In the genomic region with DNA sequence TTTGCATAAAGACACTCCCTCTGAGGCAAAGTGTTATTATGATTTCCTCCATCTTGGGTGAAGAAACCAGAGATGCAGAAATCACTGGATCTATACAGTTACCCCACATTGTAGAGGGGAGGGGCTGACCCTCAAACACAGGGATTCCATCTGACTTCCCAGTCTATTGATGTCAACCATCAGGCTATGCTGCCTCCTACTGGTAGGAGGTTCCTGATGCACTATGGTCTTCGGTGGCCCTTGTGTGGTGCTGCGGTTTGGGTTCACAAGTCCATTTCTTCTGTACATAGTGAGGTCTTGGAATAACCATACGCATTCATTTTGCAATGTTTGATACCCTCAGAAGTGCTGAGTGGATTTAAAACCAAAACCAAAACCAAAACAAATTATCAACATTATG, we compare ENCODE assay signal across 11 mouse cellular contexts.
A peak's percentile ranks its signal among the peaks of the same experiment; 100 is the strongest.
DNase-seq lines count a peak whose midpoint lies in the region; ATAC-seq and TF ChIP-seq lines count a peak whose summit lies in the region.
"Had no signal": no experiment of that assay in that cellular context is flagged by ENCODE, and none has a peak within 500 bp of the region (broad histone marks: within the 10 kb centered on the region; RNA-seq: fewer than 3 reads in every experiment).

No protein-coding gene starts in this region.

- no peak overlapping the region for H3K27ac ChIP-seq in intestine, postnatal 0 days (ENCODE audit: low read depth, low read length)
- H3K27ac ChIP-seq in intestine, embryonic 16.5 days (ENCODE audit: low read length): no peak overlapping the region
- H3K27ac ChIP-seq: neural tube, embryonic 13.5 days had no signal

- no peak overlapping the region for H3K9ac ChIP-seq in intestine, postnatal 0 days (ENCODE audit: low read depth, low read length)
- H3K9ac ChIP-seq in intestine, embryonic 16.5 days (ENCODE audit: low read depth, low read length): no peak overlapping the region
- H3K9ac ChIP-seq: neural tube, embryonic 13.5 days had no signal

- H3K36me3 ChIP-seq in intestine, postnatal 0 days (ENCODE audit: control insufficient read depth, insufficient read depth): no peaks in the 10 kb centered on the region
- no peaks in the 10 kb centered on the region for H3K36me3 ChIP-seq in intestine, embryonic 16.5 days (ENCODE audit: control insufficient read depth, insufficient read depth, low read length)
- H3K36me3 ChIP-seq: neural tube, embryonic 13.5 days had no signal

- no peak for ATAC-seq in CD4-positive, CD25-positive, alpha-beta regulatory T cell, adult 4 months
- no peak for ATAC-seq in intestine, postnatal 0 days
- no peak for ATAC-seq in intestine, embryonic 16.5 days

- H3K27me3 ChIP-seq in intestine, postnatal 0 days (replicated peaks; ENCODE audit: control insufficient read depth, insufficient read depth, low read length): no peaks in the 10 kb centered on the region
- H3K27me3 ChIP-seq in intestine, embryonic 16.5 days (replicated peaks; ENCODE audit: control insufficient read depth, insufficient read depth, low read length): no peaks in the 10 kb centered on the region
- H3K27me3 ChIP-seq: neural tube, embryonic 13.5 days had no signal

- no peak overlapping the region for H3K4me3 ChIP-seq in intestine, postnatal 0 days (ENCODE audit: low read depth, low read length)
- H3K4me3 ChIP-seq in intestine, embryonic 16.5 days (ENCODE audit: low read length): no peak overlapping the region
- H3K4me3 ChIP-seq: neural tube, embryonic 13.5 days had no signal

- H3K4me2 ChIP-seq in intestine, postnatal 0 days (replicated peaks; ENCODE audit: low read depth): no peak overlapping the region
- H3K4me2 ChIP-seq in intestine, embryonic 16.5 days (ENCODE audit: low read depth, low read length): no peak overlapping the region
- H3K4me2 ChIP-seq: neural tube, embryonic 13.5 days had no signal

- peak; percentile 13 for DNase-seq in CD4-positive, CD25-positive, alpha-beta regulatory T cell, adult 2 months (ENCODE audit: low read depth, low spot score)
- DNase-seq in thymus, postnatal 14 days: peak; percentile 6
- no peak for DNase-seq in thymus, postnatal 0 days (ENCODE audit: low spot score)
- DNase-seq in right cerebral cortex, adult 18-20 months: no peak
- no peak for DNase-seq in adrenal gland, postnatal 4 days (ENCODE audit: low spot score in 2 of 2)
- DNase-seq: cerebellum, adult 11 months; left cerebral cortex, postnatal 4 days had no signal

- peak; percentile 58 for TF ChIP-seq CTCF in intestine, postnatal 0 days (IDR thresholded peaks at IDR 0.05; ENCODE audit: low read depth)

- 92% methylated on average over 3 of the region's 3 CpGs for WGBS in intestine, postnatal 0 days
- 92% methylated on average over 3 of the region's 3 CpGs for WGBS in intestine, embryonic 16.5 days

- no peaks in the 10 kb centered on the region for H3K9me3 ChIP-seq in intestine, postnatal 0 days (ENCODE audit: control insufficient read depth)
- no peaks in the 10 kb centered on the region for H3K9me3 ChIP-seq in intestine, embryonic 16.5 days (ENCODE audit: control insufficient read depth, low read length)
- H3K9me3 ChIP-seq: neural tube, embryonic 13.5 days had no signal

- no peaks in the 10 kb centered on the region for H3K4me1 ChIP-seq in intestine, postnatal 0 days (replicated peaks; ENCODE audit: control insufficient read depth, insufficient read depth, low read length)
- no peaks in the 10 kb centered on the region for H3K4me1 ChIP-seq in intestine, embryonic 16.5 days (ENCODE audit: control insufficient read depth, insufficient read depth, low read length)

Comparison
In these comparisons a context has a peak if more than half of its experiments do, and no peak if none do; other contexts are left out.
1. DNase-seq: peak in CD4-positive, CD25-positive, alpha-beta regulatory T cell, adult 2 months (single experiment) and thymus, postnatal 14 days (single experiment); none in thymus, postnatal 0 days (single experiment), right cerebral cortex, adult 18-20 months (single experiment) and adrenal gland, postnatal 4 days (0 of 2).